Mouse (Mus musculus) kidney, embryonic 15.5 days (tissue): Measurements from ENCODE around the gene Napb. TPM values are rescaled to one million over a fixed set of nuclear protein-coding genes. Genes with fewer than 3 reads are reported as not detected.

Experiments used
- ATAC-seq: fragments of 200-750 bp; cut with Nextera tagmentation; replicated peaks from 2 replicates; pipeline ENCODE4 v1.8.0; 2017; ENCODE audit warnings: moderate TSS enrichment; ENCODE audit not compliant: low FRiP score
- H3K27ac ChIP-seq: fragments of 300-500 bp; sonication (generic); 2 replicates; pipeline ENCODE4 v1.5.1; 2015; ENCODE audit warnings: mild to moderate bottlenecking, inconsistent platforms
- H3K27me3 ChIP-seq: fragments of 300-500 bp; sonication (generic); 2 replicates; pipeline ENCODE4 v1.6.1; 2015; ENCODE audit warnings: inconsistent platforms
- H3K36me3 ChIP-seq: fragments of 300-500 bp; sonication (generic); 2 replicates; pipeline ENCODE4 v1.6.1; 2015; ENCODE audit warnings: inconsistent platforms
- H3K4me1 ChIP-seq: fragments of 300-500 bp; sonication (generic); 2 replicates; pipeline ENCODE4 v1.6.1; 2015; ENCODE audit warnings: inconsistent platforms
- H3K4me2 ChIP-seq: fragments of 300-500 bp; sonication (generic); 2 replicates; pipeline ENCODE4 v1.6.1; 2015; ENCODE audit warnings: moderate library complexity, mild to moderate bottlenecking, inconsistent platforms
- H3K4me3 ChIP-seq: fragments of 300-500 bp; sonication (generic); replicated peaks from 2 replicates; pipeline ENCODE4 v1.5.1; 2015; ENCODE audit warnings: mild to moderate bottlenecking, inconsistent platforms
- H3K9ac ChIP-seq: fragments of 300-500 bp; sonication (generic); 2 replicates; pipeline ENCODE4 v1.6.1; 2015; ENCODE audit warnings: mild to moderate bottlenecking, inconsistent platforms
- H3K9me3 ChIP-seq: fragments of 300-500 bp; sonication (generic); replicated peaks from 2 replicates; pipeline ENCODE4 v1.6.1; 2016; ENCODE audit warnings: inconsistent platforms
- WGBS: fragments of 180-500 bp; shearing (Covaris S2); methylation state at CpG from one replicate; pipeline ENCODE4 v1.1.7; 2015; ENCODE audit warnings: mixed read lengths; 5-methylcytosine and 5-hydroxymethylcytosine counted together
- polyA plus RNA-seq: library from polyadenylated mRNA; unstranded; fragments of >200 nt; fragmentation: Nextera tagmentation; extraction: Ambion mirVana; gene quantifications from 2 replicates; pipeline ENCODE4 v1.2.1, GENCODE M21; 2015

Gene Napb
- polyA plus RNA-seq, 1 experiment from 2014 or later, result 3.1 TPM

DNA sequence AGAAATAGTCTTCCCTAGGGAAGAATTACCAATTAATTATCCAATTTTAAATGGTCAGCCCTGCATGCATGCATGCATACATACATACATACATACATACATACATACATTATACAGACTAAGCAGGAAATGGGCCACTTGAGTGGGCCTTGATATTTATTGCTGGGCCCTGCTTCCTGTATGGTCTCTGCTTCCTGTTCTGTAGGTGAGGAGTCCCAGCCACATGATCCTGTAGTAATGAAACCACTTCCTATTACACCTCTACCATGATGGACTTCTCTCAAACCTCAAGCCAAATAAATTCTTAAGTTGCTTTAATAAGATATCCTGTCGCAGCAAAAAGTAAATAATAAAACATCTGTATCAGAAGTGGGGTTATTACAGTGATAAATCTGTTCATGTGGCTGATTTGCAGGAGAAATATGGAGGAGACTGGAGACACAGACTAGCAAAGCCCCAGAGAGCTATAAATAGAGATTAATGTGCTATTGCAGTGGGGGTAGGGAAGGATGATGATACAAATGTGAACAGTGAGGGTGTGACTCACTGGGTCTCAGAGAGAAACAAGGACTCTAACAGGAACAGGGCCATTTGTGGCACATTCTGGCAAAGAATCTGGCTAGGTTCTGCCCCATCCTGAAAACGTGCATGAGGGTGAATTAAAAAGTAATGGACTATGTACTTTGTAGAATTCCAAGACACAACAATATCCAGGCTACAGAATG, 12.8 kb downstream of the Napb start:
- H3K36me3 ChIP-seq, result no peaks in the 10 kb centered on the region
- no peak overlapping the region for H3K4me2 ChIP-seq
- no peak overlapping the region for H3K9ac ChIP-seq
- WGBS, result 59% methylated on average over 2 of the region's 2 CpGs
- ATAC-seq, result no peak; the same call in 1 of the 2 replicates
- no peaks in the 10 kb centered on the region for H3K9me3 ChIP-seq
- no peak overlapping the region for H3K4me3 ChIP-seq
- H3K27ac ChIP-seq, result no peak overlapping the region
- H3K27me3 ChIP-seq, result no peaks in the 10 kb centered on the region
- no peaks in the 10 kb centered on the region for H3K4me1 ChIP-seq

GRCm38 (mm10) chr2:148717072-148717471, 15.2 kb downstream of the Napb start:
- H3K27me3 ChIP-seq, result no peaks in the 10 kb centered on the region
- H3K4me2 ChIP-seq, result no peak overlapping the region
- ATAC-seq, result no peak
- no peaks in the 10 kb centered on the region for H3K36me3 ChIP-seq
- WGBS, result 69% methylated on average over 2 of the region's 2 CpGs
- no peaks in the 10 kb centered on the region for H3K9me3 ChIP-seq
- no peak overlapping the region for H3K4me3 ChIP-seq
- no peaks in the 10 kb centered on the region for H3K4me1 ChIP-seq
- no peak overlapping the region for H3K27ac ChIP-seq
- no peak overlapping the region for H3K9ac ChIP-seq

- Histone ChIP-seq H3K36me3 (peaks cover 17% of the 10 kb centered on the region), H3K9me3 (no peaks in the 10 kb centered on the region), H3K9ac (no peak overlapping the region), H3K4me1 (no peaks in the 10 kb centered on the region), H3K27ac (no peak overlapping the region), H3K4me2 (no peak overlapping the region), H3K4me3 (no peak overlapping the region), H3K27me3 (no peaks in the 10 kb centered on the region)
- 73% methylated on average over 3 of the region's 3 CpGs for WGBS
- ATAC-seq, result no peak
Observed at GRCm38 (mm10) chr2:148712326-148712725, 19.9 kb downstream of the Napb start.

DNA sequence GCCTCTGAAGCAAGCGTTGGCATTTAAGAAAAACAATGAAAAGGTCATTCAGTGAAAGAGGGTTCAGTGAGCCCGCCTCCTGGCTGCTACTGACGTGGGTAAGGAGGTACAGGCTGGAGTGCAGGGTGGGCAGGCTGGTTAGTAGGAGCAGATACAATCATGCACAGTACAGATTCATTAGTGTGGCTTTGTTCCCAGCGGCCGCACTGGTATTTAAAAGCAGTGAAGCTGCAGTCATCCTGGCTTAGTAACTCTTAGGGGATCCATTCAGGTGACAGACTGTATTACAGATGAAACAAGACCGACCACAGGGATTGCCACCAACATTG, 25.1 kb downstream of the Napb start:
- Histone ChIP-seq H3K9ac (no peak overlapping the region), H3K36me3 (peaks cover 17% of the 10 kb centered on the region), H3K27ac (no peak overlapping the region), H3K4me3 (no peak overlapping the region), H3K4me1 (no peaks in the 10 kb centered on the region), H3K27me3 (no peaks in the 10 kb centered on the region), H3K9me3 (no peaks in the 10 kb centered on the region), H3K4me2 (no peak overlapping the region)
- no peak for ATAC-seq
- 75% methylated on average over 6 of the region's 6 CpGs for WGBS

DNA sequence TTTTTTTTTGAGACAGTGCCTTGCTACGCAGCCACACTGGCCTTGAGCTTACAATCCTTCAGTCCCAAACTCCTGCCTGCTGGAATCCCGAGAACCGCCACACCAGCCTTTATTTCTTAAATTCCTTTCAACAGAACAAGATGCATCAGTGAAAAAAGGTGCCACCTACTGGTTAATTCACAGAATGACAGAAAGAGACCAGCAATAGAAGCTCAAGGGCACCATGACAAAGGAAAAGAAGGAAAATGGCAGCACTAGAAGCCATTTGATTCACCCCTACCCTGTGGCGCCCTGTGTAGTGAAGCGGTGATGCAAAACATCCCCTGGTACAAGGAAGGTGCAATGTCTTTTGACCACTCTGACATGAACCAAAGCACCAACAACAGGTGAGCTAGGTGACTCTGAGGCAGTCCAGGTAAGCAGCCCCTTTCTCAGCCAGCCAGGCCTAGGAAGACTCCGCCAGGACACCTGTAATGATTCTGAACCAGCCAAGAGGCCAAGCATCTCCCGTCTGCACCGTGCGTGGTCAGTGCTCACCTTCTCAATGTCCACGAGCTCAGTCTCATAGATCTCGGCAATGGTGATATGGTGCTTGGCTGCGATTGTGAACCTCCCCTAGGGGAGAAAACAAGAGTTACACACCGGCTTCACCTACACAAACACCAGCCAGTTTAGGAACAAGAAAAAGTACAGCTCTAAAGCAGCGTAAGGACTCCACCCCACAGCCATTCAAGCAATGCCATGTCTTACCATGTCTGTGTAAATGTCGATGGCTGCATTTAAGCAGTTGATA, 25.7 kb downstream of the Napb start:
- Histone ChIP-seq H3K27ac (no peak overlapping the region), H3K4me3 (no peak overlapping the region)
- WGBS, result 83% methylated on average over 15 of the region's 15 CpGs

DNA sequence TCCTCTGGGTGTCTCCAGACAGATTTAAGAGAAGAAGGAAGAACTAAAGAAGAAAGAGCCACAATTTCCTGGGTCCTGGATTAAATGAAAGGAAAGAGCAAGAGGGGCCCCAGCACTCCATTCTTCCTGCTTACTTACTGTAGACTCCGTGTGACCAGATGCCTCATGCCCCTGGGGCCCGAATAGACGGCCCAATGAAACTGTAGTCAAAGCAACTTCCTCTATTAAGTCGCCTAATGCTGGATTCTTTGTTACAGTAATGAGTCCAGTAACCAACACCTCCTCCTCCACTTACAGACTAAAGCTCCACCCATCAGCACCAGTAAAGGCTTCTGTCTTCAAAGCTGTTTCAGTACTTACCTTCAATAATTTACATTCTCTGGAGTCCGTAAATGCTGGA, 33.7 kb downstream of the Napb start:
- Histone ChIP-seq H3K4me1 (no peaks in the 10 kb centered on the region), H3K9me3 (no peaks in the 10 kb centered on the region), H3K4me3 (no peak overlapping the region), H3K9ac (no peak overlapping the region), H3K4me2 (no peak overlapping the region), H3K27ac (no peak overlapping the region), H3K27me3 (no peaks in the 10 kb centered on the region), H3K36me3 (peaks cover 56% of the 10 kb centered on the region)
- no peak for ATAC-seq
- 62% methylated on average over 5 of the region's 5 CpGs for WGBS

More for the DNA sequence above, 25.7 kb downstream of the Napb start:
- peak; percentile 49; the same call in 1 of the 2 replicates for ATAC-seq
- peaks cover 17% of the 10 kb centered on the region for H3K36me3 ChIP-seq
- H3K4me1 ChIP-seq, result no peaks in the 10 kb centered on the region
- H3K4me2 ChIP-seq, result no peak overlapping the region
- H3K9me3 ChIP-seq, result no peaks in the 10 kb centered on the region
- H3K9ac ChIP-seq, result no peak overlapping the region
- H3K27me3 ChIP-seq, result no peaks in the 10 kb centered on the region

GRCm38 (mm10) chr2:148690781-148691180, 41.5 kb downstream of the Napb start:
- H3K9me3 ChIP-seq, result no peaks in the 10 kb centered on the region
- no peaks in the 10 kb centered on the region for H3K4me1 ChIP-seq
- H3K9ac ChIP-seq, result no peak overlapping the region
- ATAC-seq, result no peak
- no peak overlapping the region for H3K27ac ChIP-seq
- no peak overlapping the region for H3K4me3 ChIP-seq
- H3K27me3 ChIP-seq, result no peaks in the 10 kb centered on the region
- H3K4me2 ChIP-seq, result no peak overlapping the region
- H3K36me3 ChIP-seq, result peaks cover 85% of the 10 kb centered on the region
- 95% methylated on average over 5 of the region's 5 CpGs for whole genome bisulfite sequencing

GRCm38 (mm10) chr2:148690291-148690690, 42.0 kb downstream of the Napb start:
- no peaks in the 10 kb centered on the region for H3K4me1 ChIP-seq
- peaks cover 85% of the 10 kb centered on the region for H3K36me3 ChIP-seq
- no peaks in the 10 kb centered on the region for H3K9me3 ChIP-seq
- no peak overlapping the region for H3K4me2 ChIP-seq
- H3K27ac ChIP-seq, result no peak overlapping the region
- WGBS, result 95% methylated on average over 3 of the region's 3 CpGs
- no peak overlapping the region for H3K4me3 ChIP-seq
- no peak for ATAC-seq
- H3K27me3 ChIP-seq, result no peaks in the 10 kb centered on the region
- H3K9ac ChIP-seq, result no peak overlapping the region

DNA sequence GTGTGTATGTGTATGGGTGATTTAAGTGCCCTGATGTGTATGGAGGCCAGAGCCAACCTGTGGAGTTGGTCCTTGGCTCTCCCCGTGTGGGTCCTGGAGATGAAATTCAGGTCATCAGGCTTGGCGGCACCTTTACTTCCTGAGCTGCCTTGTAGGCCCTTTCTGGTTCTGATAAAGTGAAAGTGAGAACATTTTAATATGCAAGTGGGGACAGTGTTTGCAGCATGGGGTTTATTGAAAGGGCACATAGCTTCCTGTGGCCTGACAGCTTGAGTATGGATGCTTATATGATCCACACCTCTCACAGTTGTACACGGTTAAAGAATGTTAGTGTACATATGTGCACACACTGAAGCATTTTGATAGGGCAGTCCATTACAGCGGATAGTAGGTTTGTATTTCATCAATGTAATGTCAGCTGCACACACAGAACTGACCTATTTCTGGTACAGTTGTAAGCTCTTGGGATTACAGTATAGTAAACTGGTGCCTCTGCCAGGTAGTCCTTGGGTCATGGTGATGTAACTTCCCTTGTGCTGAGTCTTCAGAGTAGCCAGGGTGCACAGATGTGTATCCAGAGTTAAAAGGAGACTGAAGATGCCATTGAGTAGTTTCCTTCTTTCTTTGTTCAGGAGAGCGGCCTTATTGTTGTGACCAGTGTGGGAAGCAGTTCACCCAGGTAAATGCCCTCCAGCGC, 42.7 kb downstream of the Napb start:
- H3K27me3 ChIP-seq, result no peaks in the 10 kb centered on the region
- peaks cover 85% of the 10 kb centered on the region for H3K36me3 ChIP-seq
- no peaks in the 10 kb centered on the region for H3K9me3 ChIP-seq
- no peak for ATAC-seq
- H3K27ac ChIP-seq, result no peak overlapping the region
- H3K4me1 ChIP-seq, result no peaks in the 10 kb centered on the region
- H3K4me3 ChIP-seq, result no peak overlapping the region
- no peak overlapping the region for H3K4me2 ChIP-seq
- no peak overlapping the region for H3K9ac ChIP-seq
- 91% methylated on average over 6 of the region's 6 CpGs for WGBS

DNA sequence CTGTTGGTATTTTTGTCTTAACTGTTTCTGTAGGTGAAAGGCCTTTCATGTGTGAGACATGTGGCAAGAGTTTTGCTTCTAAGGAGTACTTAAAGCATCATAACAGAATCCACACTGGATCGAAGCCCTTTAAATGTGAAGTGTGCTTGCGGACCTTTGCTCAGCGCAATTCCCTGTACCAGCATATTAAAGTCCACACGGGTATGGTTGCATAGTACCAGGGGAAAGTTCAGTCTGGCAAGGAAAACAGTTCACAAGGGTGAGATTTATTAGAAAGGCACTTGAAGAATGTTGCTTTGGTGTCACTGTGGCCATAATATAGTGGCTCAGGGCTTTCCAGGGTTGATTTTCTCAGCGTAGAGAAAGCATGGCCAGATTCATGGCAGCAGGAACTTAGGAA, 44.3 kb downstream of the Napb start:
- Histone ChIP-seq H3K4me1 (no peaks in the 10 kb centered on the region), H3K4me3 (no peak overlapping the region), H3K27ac (no peak overlapping the region), H3K27me3 (no peaks in the 10 kb centered on the region), H3K9me3 (no peaks in the 10 kb centered on the region), H3K9ac (no peak overlapping the region), H3K4me2 (no peak overlapping the region), H3K36me3 (peaks cover 88% of the 10 kb centered on the region)
- no peak for ATAC-seq
- 76% methylated on average over 5 of the region's 5 CpGs for WGBS

DNA sequence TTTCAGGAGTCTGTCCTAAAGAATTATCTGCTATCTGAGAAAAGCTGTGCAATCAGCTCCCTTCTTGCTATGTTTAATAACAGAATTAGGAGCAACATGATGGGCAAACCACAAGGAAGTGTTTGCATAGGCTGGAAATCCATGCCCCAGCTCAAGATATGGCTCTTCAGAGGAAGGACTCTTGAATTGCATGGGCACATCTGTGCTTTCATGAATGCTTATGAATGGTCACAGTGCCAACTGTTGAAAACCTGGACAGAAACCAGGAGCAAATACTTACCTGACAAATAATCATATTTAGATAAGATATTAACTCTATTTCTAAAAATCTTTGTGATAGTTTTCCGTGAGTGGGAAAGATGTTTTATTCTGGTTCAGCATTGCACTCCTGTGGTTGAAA, 45.4 kb downstream of the Napb start:
- H3K27ac ChIP-seq, result no peak overlapping the region
- H3K9me3 ChIP-seq, result no peaks in the 10 kb centered on the region
- peaks cover 7% of the 10 kb centered on the region for H3K4me1 ChIP-seq
- peaks cover 80% of the 10 kb centered on the region for H3K36me3 ChIP-seq
- H3K4me2 ChIP-seq, result no peak overlapping the region
- no peak overlapping the region for H3K9ac ChIP-seq
- H3K27me3 ChIP-seq, result no peaks in the 10 kb centered on the region
- ATAC-seq, result no peak
- H3K4me3 ChIP-seq, result no peak overlapping the region
- WGBS, result 91% methylated on average over 1 of the region's 1 CpGs

GRCm38 (mm10) chr2:148685709-148686108, 46.6 kb downstream of the Napb start:
- H3K36me3 ChIP-seq, result peaks cover 68% of the 10 kb centered on the region
- H3K27ac ChIP-seq, result no peak overlapping the region
- no peaks in the 10 kb centered on the region for H3K9me3 ChIP-seq
- peaks cover 11% of the 10 kb centered on the region for H3K4me1 ChIP-seq
- no peaks in the 10 kb centered on the region for H3K27me3 ChIP-seq
- WGBS, result 87% methylated on average over 3 of the region's 3 CpGs
- H3K4me2 ChIP-seq, result no peak overlapping the region
- ATAC-seq, result no peak
- H3K4me3 ChIP-seq, result no peak overlapping the region
- no peak overlapping the region for H3K9ac ChIP-seq
